8 mouse cellular contexts compared by ENCODE assay signal in the genomic region with DNA sequence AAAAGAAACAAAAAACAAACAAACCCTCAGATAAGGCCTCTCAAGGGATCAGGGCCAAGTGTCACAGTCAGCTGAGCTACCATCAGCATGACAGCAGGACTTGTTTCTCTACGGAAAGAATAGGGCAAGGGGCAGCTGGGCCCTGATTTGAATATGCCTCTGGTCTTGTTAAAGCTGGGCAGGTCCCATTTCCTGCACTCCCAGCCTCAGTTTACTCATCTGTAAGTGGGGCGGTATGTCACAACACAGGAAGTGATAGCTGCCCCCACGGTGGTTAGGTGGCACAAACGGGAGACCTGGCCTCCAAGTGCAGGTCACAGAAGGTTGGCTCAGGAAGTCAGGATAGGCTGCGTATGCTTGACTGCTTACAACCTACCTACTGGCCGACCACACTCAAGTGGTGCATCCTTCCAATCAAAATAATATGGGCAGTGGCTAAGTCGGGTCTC. TPM values are rescaled to one million over a fixed set of nuclear protein-coding genes. Genes with fewer than 3 reads are reported as not detected.
DNase-seq lines count a peak whose midpoint lies in the region; ATAC-seq lines count a peak whose summit lies in the region.

No protein-coding gene starts in this region.

- no peaks in the 10 kb centered on the region for H3K36me3 ChIP-seq in neural tube, embryonic 11.5 days (ENCODE audit: control insufficient read depth, insufficient read depth, low read length)
- no peaks in the 10 kb centered on the region for H3K36me3 ChIP-seq in hindbrain, embryonic 16.5 days (ENCODE audit: control insufficient read depth, insufficient read depth, low read length)

- intact Hi-C loops in left cerebral cortex, postnatal 10 days (cut with DNase I), result no loop called here

- H3K9ac ChIP-seq in neural tube, embryonic 11.5 days (ENCODE audit: low read length), result peak overlapping the region; percentile 91
- peak overlapping the region; percentile 87 for H3K9ac ChIP-seq in hindbrain, embryonic 16.5 days (ENCODE audit: low read depth, low read length)

- DNase-seq in CD4-positive, CD25-positive, alpha-beta regulatory T cell, adult 2 months (ENCODE audit: low read depth, low spot score), result peak; percentile 23
- no peak for DNase-seq in neural tube, embryonic 11.5 days (ENCODE audit: low spot score)
- DNase-seq in neural tube, embryonic 10.5 days (ENCODE audit: extremely low spot score, low spot score), result no peak
- peak; percentile 36 for DNase-seq in naive thymus-derived CD4-positive, alpha-beta T cell, adult 2 months (ENCODE audit: low read depth)
- DNase-seq in frontal cortex, postnatal 14 days (ENCODE audit: low spot score in 2 of 2), result no peak
- DNase-seq in left cerebral cortex, postnatal 10 days (ENCODE audit: extremely low spot score in 1 of 2, low spot score in 2 of 2), result no peak

- H3K4me2 ChIP-seq in neural tube, embryonic 11.5 days (ENCODE audit: low read depth), result peak overlapping the region; percentile 87
- peak overlapping the region; percentile 88 for H3K4me2 ChIP-seq in hindbrain, embryonic 16.5 days (ENCODE audit: low read length)

- peak overlapping the region; percentile 92 for H3K4me3 ChIP-seq in neural tube, embryonic 11.5 days (ENCODE audit: low read depth, low read length)
- H3K4me3 ChIP-seq in hindbrain, embryonic 16.5 days (ENCODE audit: low read length), result peak overlapping the region; percentile 88

- no peak for ATAC-seq in CD4-positive, CD25-positive, alpha-beta regulatory T cell, adult 4 months
- no peak for ATAC-seq in neural tube, embryonic 11.5 days (ENCODE audit: insufficient read depth, low FRiP score, low TSS enrichment)
- no peak for ATAC-seq in hindbrain, embryonic 16.5 days

- H3K4me1 ChIP-seq in neural tube, embryonic 11.5 days (ENCODE audit: control insufficient read depth, insufficient read depth, low read length), result peaks cover 10% of the 10 kb centered on the region
- H3K4me1 ChIP-seq in hindbrain, embryonic 16.5 days (ENCODE audit: control insufficient read depth, insufficient read depth, low read depth, low read length), result peaks cover 14% of the 10 kb centered on the region

- no peaks in the 10 kb centered on the region for H3K9me3 ChIP-seq in neural tube, embryonic 11.5 days (ENCODE audit: control insufficient read depth, low read length)
- no peaks in the 10 kb centered on the region for H3K9me3 ChIP-seq in hindbrain, embryonic 16.5 days (ENCODE audit: control insufficient read depth, low read length)

- no peaks in the 10 kb centered on the region for H3K27me3 ChIP-seq in neural tube, embryonic 11.5 days (ENCODE audit: control insufficient read depth, insufficient read depth, low read length)
- H3K27me3 ChIP-seq in hindbrain, embryonic 16.5 days (replicated peaks; ENCODE audit: control insufficient read depth, insufficient read depth, low read length), result no peaks in the 10 kb centered on the region

- no peak overlapping the region for H3K27ac ChIP-seq in neural tube, embryonic 11.5 days (ENCODE audit: low read depth, low read length)
- no peak overlapping the region; the same call in 1 of the 2 replicates for H3K27ac ChIP-seq in hindbrain, embryonic 16.5 days (ENCODE audit: low read depth, low read length)

- 38% methylated on average over 7 of the region's 7 CpGs for WGBS in neural tube, embryonic 11.5 days
- 26% methylated on average over 7 of the region's 7 CpGs for WGBS in hindbrain, embryonic 16.5 days

RNA-seq across cellular contexts. Expression of a gene that starts 2.0 kb away (rescaled TPM):
- polyA plus RNA-seq in CD4-positive, CD25-positive, alpha-beta regulatory T cell, adult 4 months (2017; shearing (Covaris generic)), result 1 to 10 TPM; 6.9 to 9.9 TPM
- polyA plus RNA-seq in neural tube, embryonic 11.5 days (2014; fragmentation: Nextera tagmentation; extraction: Ambion mirVana), result 26.1 and 29.7 TPM in 2 replicates
- polyA plus RNA-seq in hindbrain, embryonic 16.5 days (2015; fragmentation: Nextera tagmentation; extraction: Ambion mirVana), result 24.5 and 28.0 TPM in 2 replicates
- 10 to 100 TPM; 12.4 to 13.7 TPM for total RNA-seq in left cerebral cortex, postnatal 10 days (2021)

RNA-seq across cellular contexts. Expression of a gene that starts 19.3 kb away (rescaled TPM):
- polyA plus RNA-seq in CD4-positive, CD25-positive, alpha-beta regulatory T cell, adult 4 months (2017; shearing (Covaris generic)), result 10 to 100 TPM; 48.1 to 70.2 TPM
- polyA plus RNA-seq in neural tube, embryonic 11.5 days (2014; fragmentation: Nextera tagmentation; extraction: Ambion mirVana), result 48.3 and 52.2 TPM in 2 replicates
- polyA plus RNA-seq in hindbrain, embryonic 16.5 days (2015; fragmentation: Nextera tagmentation; extraction: Ambion mirVana), result 30.1 and 33.6 TPM in 2 replicates
- 10 to 100 TPM; 13.4 to 14.3 TPM for total RNA-seq in left cerebral cortex, postnatal 10 days (2021)

RNA-seq across cellular contexts. Expression of a gene that starts 33.5 kb away (rescaled TPM):
- 10 to 100 TPM; 33.2 to 36.9 TPM for polyA plus RNA-seq in CD4-positive, CD25-positive, alpha-beta regulatory T cell, adult 4 months (2017; shearing (Covaris generic))
- 63.7 and 64.7 TPM in 2 replicates for polyA plus RNA-seq in neural tube, embryonic 11.5 days (2014; fragmentation: Nextera tagmentation; extraction: Ambion mirVana)
- polyA plus RNA-seq in hindbrain, embryonic 16.5 days (2015; fragmentation: Nextera tagmentation; extraction: Ambion mirVana), result 58.9 and 62.1 TPM in 2 replicates
- 10 to 100 TPM; 25.2 TPM for total RNA-seq in left cerebral cortex, postnatal 10 days (2021)

Comparison
In these comparisons a context has a peak if more than half of its experiments do, and no peak if none do; other contexts are left out.
1. DNase-seq: peak in CD4-positive, CD25-positive, alpha-beta regulatory T cell, adult 2 months (single experiment) and naive thymus-derived CD4-positive, alpha-beta T cell, adult 2 months (single experiment); none in neural tube, embryonic 11.5 days (single experiment), neural tube, embryonic 10.5 days (single experiment), frontal cortex, postnatal 14 days (0 of 2) and left cerebral cortex, postnatal 10 days (0 of 2).